Mouse (Mus musculus): Measurements from ENCODE around the gene Fam53b. TPM values are rescaled to one million over a fixed set of nuclear protein-coding genes. Genes with fewer than 3 reads are reported as not detected.

The Fam53b gene
- polyA plus RNA-seq, 1 experiment from 2014 or later, result 13.6 TPM

DNA sequence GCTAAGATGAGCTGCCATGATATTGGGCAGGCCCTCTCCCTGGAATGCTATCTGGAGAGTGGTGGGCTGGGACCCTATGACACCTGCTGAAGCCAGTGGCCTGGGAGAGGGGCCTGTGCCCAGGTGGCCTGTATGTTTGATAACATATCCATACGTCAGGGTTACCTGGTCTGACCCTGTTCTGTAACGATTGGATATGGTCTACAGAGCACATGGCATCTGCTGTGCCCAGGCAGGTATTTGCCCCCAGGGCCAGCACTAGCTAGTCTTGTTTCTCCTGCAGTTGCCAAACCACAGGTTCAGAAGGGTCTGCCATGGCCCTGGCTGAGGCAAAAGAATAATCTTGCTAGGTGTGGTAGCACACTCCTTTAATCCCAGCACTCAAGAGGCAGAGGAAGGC, 120.1 kb downstream of the Fam53b start:
- ATAC-seq, result no peak
- WGBS, result 93% methylated on average over 2 of the region's 2 CpGs
- Histone ChIP-seq H3K4me1 (ENCODE audit: control insufficient read depth, insufficient read depth, low read length) (no peaks in the 10 kb centered on the region), H3K27me3 (ENCODE audit: control insufficient read depth, insufficient read depth, low read depth, low read length) (no peaks in the 10 kb centered on the region), H3K9ac (ENCODE audit: low read depth, low read length) (no peak overlapping the region), H3K9me3 (replicated peaks; ENCODE audit: control insufficient read depth, low read length, poor library complexity, severe bottlenecking) (no peaks in the 10 kb centered on the region), H3K36me3 (ENCODE audit: control insufficient read depth, insufficient read depth, low read length) (no peaks in the 10 kb centered on the region), H3K4me3 (ENCODE audit: low read depth, low read length) (no peak overlapping the region), H3K27ac (ENCODE audit: low read length) (no peak overlapping the region), H3K4me2 (ENCODE audit: low read length) (no peak overlapping the region)

DNA sequence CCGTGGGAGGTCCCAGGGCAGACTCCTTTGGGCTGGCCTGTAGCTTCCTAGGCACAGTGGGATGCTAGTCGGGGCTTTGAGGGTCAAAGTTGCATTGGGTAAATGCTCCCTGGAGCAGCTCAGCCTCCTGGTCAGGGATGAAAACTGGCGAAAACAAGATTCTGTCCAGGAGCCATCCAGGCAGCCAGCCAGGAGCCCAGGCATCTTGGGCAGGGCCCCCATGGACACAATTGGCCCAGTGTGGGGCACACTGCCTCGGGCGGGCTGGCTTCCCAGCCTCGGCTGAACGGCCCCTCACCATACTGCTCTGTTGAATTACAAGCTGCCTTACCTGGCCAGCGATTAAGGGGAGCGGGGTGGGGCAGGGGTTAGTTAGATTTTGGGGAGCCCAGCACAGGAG, 121.0 kb downstream of the Fam53b start:
- Histone ChIP-seq H3K9me3 (replicated peaks; ENCODE audit: control insufficient read depth, low read length, poor library complexity, severe bottlenecking) (no peaks in the 10 kb centered on the region), H3K4me1 (ENCODE audit: control insufficient read depth, insufficient read depth, low read length) (no peaks in the 10 kb centered on the region), H3K27ac (ENCODE audit: low read length) (no peak overlapping the region), H3K36me3 (ENCODE audit: control insufficient read depth, insufficient read depth, low read length) (no peaks in the 10 kb centered on the region), H3K4me2 (ENCODE audit: low read length) (no peak overlapping the region), H3K4me3 (ENCODE audit: low read depth, low read length) (no peak overlapping the region), H3K9ac (ENCODE audit: low read depth, low read length) (no peak overlapping the region), H3K27me3 (ENCODE audit: control insufficient read depth, insufficient read depth, low read depth, low read length) (no peaks in the 10 kb centered on the region)
- WGBS, result 73% methylated on average over 9 of the region's 9 CpGs
- ATAC-seq, result no peak

DNA sequence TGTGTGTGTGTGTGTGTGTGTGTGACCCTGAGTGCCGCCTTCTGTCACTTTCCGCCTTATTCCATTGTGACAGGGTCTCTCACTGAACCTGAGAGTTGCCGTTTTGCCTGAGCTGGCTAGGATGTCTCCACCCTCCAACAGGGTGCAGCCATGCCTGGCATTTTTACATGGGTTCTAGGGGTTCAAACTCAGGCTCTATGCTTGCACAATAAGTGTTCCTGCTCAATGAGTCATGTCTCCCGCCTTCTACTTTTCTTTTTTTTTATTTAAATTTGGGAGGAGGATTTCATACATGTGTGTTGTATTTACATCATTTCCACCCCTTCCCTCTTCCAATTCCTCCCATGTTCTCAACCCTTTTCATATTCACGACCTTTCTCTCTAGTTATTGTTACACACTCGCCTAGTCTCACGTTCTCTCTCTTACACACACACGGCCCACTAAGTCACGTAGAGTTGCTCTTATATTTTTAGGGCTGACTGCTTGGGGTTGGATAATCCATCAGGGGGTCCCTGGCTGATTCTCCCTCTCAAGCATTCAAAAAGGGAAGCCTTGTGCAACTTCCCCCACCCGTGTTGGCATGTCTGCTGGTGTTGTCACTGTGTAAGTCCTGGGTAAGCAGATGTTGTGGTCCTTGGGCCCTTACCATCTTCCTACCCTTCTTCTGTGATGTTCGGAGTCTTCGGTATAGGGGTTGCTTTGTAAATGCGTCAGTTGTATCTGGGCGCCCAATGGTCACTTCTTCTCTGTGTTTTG, 122.8 kb downstream of the Fam53b start:
- no peak for ATAC-seq
- 86% methylated on average over 14 of the region's 14 CpGs for WGBS
- no peak overlapping the region for H3K27ac ChIP-seq (ENCODE audit: low read length)
- no peaks in the 10 kb centered on the region for H3K4me1 ChIP-seq (ENCODE audit: control insufficient read depth, insufficient read depth, low read length)
- no peak overlapping the region for H3K9ac ChIP-seq (ENCODE audit: low read depth, low read length)
- no peaks in the 10 kb centered on the region for H3K9me3 ChIP-seq (replicated peaks; ENCODE audit: control insufficient read depth, low read length, poor library complexity, severe bottlenecking)
- H3K36me3 ChIP-seq (ENCODE audit: control insufficient read depth, insufficient read depth, low read length), result no peaks in the 10 kb centered on the region
- H3K4me3 ChIP-seq (ENCODE audit: low read depth, low read length), result no peak overlapping the region
- H3K4me2 ChIP-seq (ENCODE audit: low read length), result no peak overlapping the region
- H3K27me3 ChIP-seq (ENCODE audit: control insufficient read depth, insufficient read depth, low read depth, low read length), result no peaks in the 10 kb centered on the region

DNA sequence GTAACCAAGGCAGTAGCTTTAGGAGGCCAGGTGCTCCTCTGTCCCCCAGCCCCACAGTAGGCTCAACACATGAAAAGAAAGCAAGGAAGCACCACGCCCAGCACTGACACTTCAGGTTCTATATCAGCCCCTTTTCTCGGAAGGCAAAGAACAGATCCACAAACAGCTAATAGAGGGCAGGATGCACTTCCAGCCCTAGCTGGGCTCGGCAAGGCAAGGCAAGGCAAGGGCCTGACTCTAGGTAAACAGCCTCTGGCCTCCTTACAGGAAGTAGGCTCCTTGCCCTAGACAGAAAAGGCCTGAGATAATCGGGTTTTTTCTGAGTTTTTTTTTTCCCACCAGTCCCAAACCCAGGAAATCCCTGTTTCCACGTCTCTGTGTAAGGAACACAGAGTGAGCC, 124.0 kb downstream of the Fam53b start:
- H3K9ac ChIP-seq (ENCODE audit: low read depth, low read length), result no peak overlapping the region
- no peaks in the 10 kb centered on the region for H3K9me3 ChIP-seq (replicated peaks; ENCODE audit: control insufficient read depth, low read length, poor library complexity, severe bottlenecking)
- no peak for ATAC-seq
- no peak overlapping the region for H3K4me3 ChIP-seq (ENCODE audit: low read depth, low read length)
- H3K27ac ChIP-seq (ENCODE audit: low read length), result no peak overlapping the region
- no peaks in the 10 kb centered on the region for H3K4me1 ChIP-seq (ENCODE audit: control insufficient read depth, insufficient read depth, low read length)
- no peaks in the 10 kb centered on the region for H3K27me3 ChIP-seq (ENCODE audit: control insufficient read depth, insufficient read depth, low read depth, low read length)
- WGBS, result 88% methylated on average over 5 of the region's 5 CpGs
- H3K4me2 ChIP-seq (ENCODE audit: low read length), result no peak overlapping the region
- H3K36me3 ChIP-seq (ENCODE audit: control insufficient read depth, insufficient read depth, low read length), result no peaks in the 10 kb centered on the region

DNA sequence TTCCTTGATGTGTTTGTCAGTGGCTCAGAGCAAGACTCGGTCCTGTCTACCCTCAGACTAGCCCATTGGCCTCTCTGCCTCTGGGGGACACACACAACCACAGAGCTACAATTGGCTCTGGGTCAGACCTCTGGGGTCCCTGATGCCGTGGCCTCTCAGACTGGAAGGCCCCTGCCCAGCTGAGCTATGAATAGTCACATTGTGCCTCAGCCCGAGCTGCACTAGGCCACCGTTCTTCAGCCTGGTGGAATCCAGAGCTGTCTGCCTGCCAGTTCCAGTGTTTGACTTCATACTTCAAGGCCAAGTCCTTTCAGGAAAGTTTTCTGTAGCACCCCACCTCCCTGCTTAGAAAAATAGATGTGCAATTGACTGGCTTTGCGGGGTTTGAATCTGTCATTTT, 125.0 kb downstream of the Fam53b start:
- no peak overlapping the region for H3K4me2 ChIP-seq (ENCODE audit: low read length)
- no peak overlapping the region for H3K9ac ChIP-seq (ENCODE audit: low read depth, low read length)
- H3K27ac ChIP-seq (ENCODE audit: low read length), result no peak overlapping the region
- no peaks in the 10 kb centered on the region for H3K27me3 ChIP-seq (ENCODE audit: control insufficient read depth, insufficient read depth, low read depth, low read length)
- no peaks in the 10 kb centered on the region for H3K36me3 ChIP-seq (ENCODE audit: control insufficient read depth, insufficient read depth, low read length)
- ATAC-seq, result no peak
- H3K4me1 ChIP-seq (ENCODE audit: control insufficient read depth, insufficient read depth, low read length), result no peaks in the 10 kb centered on the region
- no peaks in the 10 kb centered on the region for H3K9me3 ChIP-seq (replicated peaks; ENCODE audit: control insufficient read depth, low read length, poor library complexity, severe bottlenecking)
- 60% methylated on average over 5 of the region's 5 CpGs for WGBS
- no peak overlapping the region for H3K4me3 ChIP-seq (ENCODE audit: low read depth, low read length)

DNA sequence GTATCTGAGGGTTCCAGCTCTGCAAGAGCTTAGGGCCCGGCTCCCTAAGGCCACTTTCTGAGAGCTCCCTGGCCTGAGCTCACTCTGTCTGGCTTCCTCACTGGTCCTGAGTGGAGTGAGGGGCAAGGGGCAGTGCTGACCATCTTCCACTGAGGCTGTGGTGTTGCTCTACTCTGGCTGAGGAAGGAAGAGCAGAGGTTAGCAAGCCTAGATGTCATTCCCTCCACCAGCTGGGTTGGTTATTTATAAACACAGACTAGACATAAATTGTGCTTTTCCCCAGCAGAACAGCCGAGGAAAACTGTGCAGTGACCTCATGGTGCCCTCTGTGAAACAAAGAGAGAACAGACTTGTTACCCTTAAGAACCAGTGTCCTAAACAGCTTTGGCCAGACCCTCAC, 125.8 kb downstream of the Fam53b start:
- Histone ChIP-seq H3K36me3 (ENCODE audit: control insufficient read depth, insufficient read depth, low read length) (no peaks in the 10 kb centered on the region), H3K4me3 (ENCODE audit: low read depth, low read length) (no peak overlapping the region), H3K9ac (ENCODE audit: low read depth, low read length) (no peak overlapping the region), H3K4me1 (ENCODE audit: control insufficient read depth, insufficient read depth, low read length) (no peaks in the 10 kb centered on the region), H3K27me3 (ENCODE audit: control insufficient read depth, insufficient read depth, low read depth, low read length) (no peaks in the 10 kb centered on the region), H3K27ac (ENCODE audit: low read length) (no peak overlapping the region), H3K9me3 (replicated peaks; ENCODE audit: control insufficient read depth, low read length, poor library complexity, severe bottlenecking) (no peaks in the 10 kb centered on the region), H3K4me2 (ENCODE audit: low read length) (no peak overlapping the region)
- WGBS, result 76% methylated on average over 2 of the region's 2 CpGs
- ATAC-seq, result no peak

DNA sequence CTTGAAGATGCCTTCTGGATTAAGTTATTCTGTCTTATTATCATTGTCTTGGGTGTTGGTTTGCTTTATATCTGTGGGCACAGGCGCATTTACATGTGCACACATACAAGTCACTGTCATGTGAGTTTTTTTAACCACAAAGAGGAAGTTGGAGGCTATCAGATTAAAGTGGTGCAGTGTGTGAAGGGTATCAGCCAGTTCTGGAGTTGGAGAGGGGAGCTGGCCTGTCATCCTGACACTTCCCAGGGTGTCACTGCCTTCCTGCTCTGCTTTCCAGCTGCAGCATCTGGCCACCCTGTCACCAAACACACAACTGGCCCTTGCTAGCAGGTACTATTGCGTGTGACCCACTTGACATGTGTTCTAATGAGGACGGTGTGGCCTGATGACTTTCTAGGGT, 127.2 kb downstream of the Fam53b start:
- Histone ChIP-seq H3K36me3 (ENCODE audit: control insufficient read depth, insufficient read depth, low read length) (no peaks in the 10 kb centered on the region), H3K27me3 (ENCODE audit: control insufficient read depth, insufficient read depth, low read depth, low read length) (no peaks in the 10 kb centered on the region), H3K9me3 (replicated peaks; ENCODE audit: control insufficient read depth, low read length, poor library complexity, severe bottlenecking) (no peaks in the 10 kb centered on the region), H3K27ac (ENCODE audit: low read length) (no peak overlapping the region), H3K9ac (ENCODE audit: low read depth, low read length) (no peak overlapping the region), H3K4me2 (ENCODE audit: low read length) (no peak overlapping the region), H3K4me1 (ENCODE audit: control insufficient read depth, insufficient read depth, low read length) (no peaks in the 10 kb centered on the region), H3K4me3 (ENCODE audit: low read depth, low read length) (no peak overlapping the region)
- ATAC-seq, result no peak
- 95% methylated on average over 3 of the region's 3 CpGs for whole genome bisulfite sequencing

DNA sequence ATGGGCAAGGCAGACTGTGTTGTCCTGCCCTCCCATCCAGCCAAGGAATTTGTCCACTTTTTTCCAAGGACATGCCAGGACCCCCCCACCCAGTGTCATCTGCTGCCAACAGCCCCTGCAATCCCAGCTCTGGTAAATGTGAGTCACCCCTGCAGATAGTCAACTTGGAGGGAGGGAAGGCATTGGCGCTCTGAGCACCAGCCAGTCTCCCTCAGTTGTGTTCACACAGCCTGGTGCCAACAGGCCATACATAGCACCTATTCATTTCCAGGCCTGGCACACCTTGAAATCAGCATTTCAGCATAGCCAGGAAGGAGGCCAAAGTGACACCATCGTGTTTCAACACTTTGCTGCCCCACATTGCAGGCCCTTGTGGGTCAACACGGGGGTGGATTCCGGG, 129.8 kb downstream of the Fam53b start:
- ATAC-seq, result no peak
- Histone ChIP-seq H3K4me1 (ENCODE audit: control insufficient read depth, insufficient read depth, low read length) (no peaks in the 10 kb centered on the region), H3K4me3 (ENCODE audit: low read depth, low read length) (no peak overlapping the region), H3K9me3 (replicated peaks; ENCODE audit: control insufficient read depth, low read length, poor library complexity, severe bottlenecking) (no peaks in the 10 kb centered on the region), H3K4me2 (ENCODE audit: low read length) (no peak overlapping the region), H3K27me3 (ENCODE audit: control insufficient read depth, insufficient read depth, low read depth, low read length) (no peaks in the 10 kb centered on the region), H3K27ac (ENCODE audit: low read length) (no peak overlapping the region), H3K9ac (ENCODE audit: low read depth, low read length) (no peak overlapping the region), H3K36me3 (ENCODE audit: control insufficient read depth, insufficient read depth, low read length) (no peaks in the 10 kb centered on the region)
- whole genome bisulfite sequencing, result 89% methylated on average over 4 of the region's 4 CpGs

DNA sequence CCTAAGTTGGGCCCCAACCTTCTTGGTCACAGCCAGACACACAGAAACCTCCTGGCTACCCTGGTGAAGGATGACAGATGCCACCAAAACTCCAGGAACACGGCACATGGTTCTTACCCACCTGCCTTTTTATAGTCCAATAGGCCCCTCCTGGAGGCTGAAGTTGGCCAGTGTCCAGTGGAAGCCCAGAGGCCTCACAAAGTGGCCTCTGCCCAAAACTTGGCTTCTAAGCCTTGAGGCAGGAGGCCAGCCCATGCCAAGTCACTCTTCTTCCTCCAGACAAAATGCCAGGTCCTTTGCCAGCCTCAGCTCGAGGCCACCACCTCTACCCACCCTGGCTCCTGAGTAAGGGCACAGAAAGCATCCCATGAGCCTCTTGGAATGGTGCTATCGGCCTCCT, 130.8 kb downstream of the Fam53b start:
- H3K27me3 ChIP-seq (ENCODE audit: control insufficient read depth, insufficient read depth, low read depth, low read length), result no peaks in the 10 kb centered on the region
- no peaks in the 10 kb centered on the region for H3K4me1 ChIP-seq (ENCODE audit: control insufficient read depth, insufficient read depth, low read length)
- ATAC-seq, result no peak
- no peaks in the 10 kb centered on the region for H3K36me3 ChIP-seq (ENCODE audit: control insufficient read depth, insufficient read depth, low read length)
- H3K27ac ChIP-seq (ENCODE audit: low read length), result no peak overlapping the region
- no peak overlapping the region for H3K4me2 ChIP-seq (ENCODE audit: low read length)
- no peaks in the 10 kb centered on the region for H3K9me3 ChIP-seq (replicated peaks; ENCODE audit: control insufficient read depth, low read length, poor library complexity, severe bottlenecking)
- 71% methylated on average over 3 of the region's 3 CpGs for WGBS
- H3K4me3 ChIP-seq (ENCODE audit: low read depth, low read length), result no peak overlapping the region
- H3K9ac ChIP-seq (ENCODE audit: low read depth, low read length), result no peak overlapping the region

Measured in midbrain, embryonic 16.5 days (tissue).